Mouse (Mus musculus): ENCODE results near the gene 1700028K03Rik.

- TF ChIP-seq CTCF (IDR thresholded peaks at IDR 0.05; ENCODE audit: low read depth, low read length) (no peak), POLR2A (IDR thresholded peaks at IDR 0.05; ENCODE audit: insufficient read depth, low read length) (no peak)
Observed at GRCm38 (mm10) chr5:107499891-107500535, 34.5 kb upstream of the 1700028K03Rik start.
